Mouse (Mus musculus): ENCODE measurements around the gene Loxl4. TPM values are rescaled to one million over a fixed set of nuclear protein-coding genes. Genes with fewer than 3 reads are reported as not detected.

Loxl4 gene
- total RNA-seq, 2 experiments from 2014 or later, result 1.5 to 3.9 TPM

DNA sequence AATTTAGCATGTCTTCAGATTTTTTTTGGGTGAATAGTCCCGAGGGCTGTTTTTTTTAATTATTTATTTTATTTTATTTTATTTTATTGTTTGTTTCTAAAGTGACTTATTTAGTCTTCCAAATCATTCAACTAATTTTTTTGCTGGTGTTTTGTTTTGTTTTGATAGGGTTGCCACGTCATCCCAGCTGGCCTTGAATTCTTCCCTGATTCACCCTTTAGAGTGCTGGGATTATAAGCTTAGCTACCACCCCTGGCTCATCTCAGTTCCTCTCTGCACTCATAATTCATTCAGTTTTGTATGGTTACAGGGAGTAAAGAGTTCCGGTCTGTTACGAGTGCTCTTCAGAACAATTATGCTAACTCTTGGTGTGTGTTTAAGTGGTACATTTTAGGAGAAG lies 34.0 kb downstream of the Loxl4 start:
- DNase-seq, result no peak
- intact Hi-C loops (cut with DNase I), result no loop called here

GRCm38 (mm10) chr19:42576856-42577255 lies 35.8 kb downstream of the Loxl4 start:
- no peak overlapping the region for H3K27ac ChIP-seq
- DNase-seq, result no peak
- no peak overlapping the region for H3K4me3 ChIP-seq
- intact Hi-C loops (cut with DNase I), result no loop called here
- no peak for TF ChIP-seq CTCF (IDR thresholded peaks at IDR 0.05)

More for the DNA sequence above, 34.0 kb downstream of the Loxl4 start:
- no peak overlapping the region for H3K4me3 ChIP-seq
- TF ChIP-seq CTCF (IDR thresholded peaks at IDR 0.05), result no peak
- H3K27ac ChIP-seq, result no peak overlapping the region

GRCm38 (mm10) chr19:42575317-42575716 lies 37.3 kb downstream of the Loxl4 start:
- no peak for DNase-seq
- intact Hi-C loops (cut with DNase I), result no loop called here
- no peak for TF ChIP-seq CTCF (IDR thresholded peaks at IDR 0.05)
- Histone ChIP-seq H3K27ac (no peak overlapping the region), H3K4me3 (no peak overlapping the region)

- TF ChIP-seq CTCF (IDR thresholded peaks at IDR 0.05), result no peak
- intact Hi-C loops (cut with DNase I), result no loop called here
- Histone ChIP-seq H3K27ac (no peak overlapping the region), H3K4me3 (no peak overlapping the region)
- no peak for DNase-seq
Observed at GRCm38 (mm10) chr19:42571291-42571690, 41.3 kb downstream of the Loxl4 start.

DNA sequence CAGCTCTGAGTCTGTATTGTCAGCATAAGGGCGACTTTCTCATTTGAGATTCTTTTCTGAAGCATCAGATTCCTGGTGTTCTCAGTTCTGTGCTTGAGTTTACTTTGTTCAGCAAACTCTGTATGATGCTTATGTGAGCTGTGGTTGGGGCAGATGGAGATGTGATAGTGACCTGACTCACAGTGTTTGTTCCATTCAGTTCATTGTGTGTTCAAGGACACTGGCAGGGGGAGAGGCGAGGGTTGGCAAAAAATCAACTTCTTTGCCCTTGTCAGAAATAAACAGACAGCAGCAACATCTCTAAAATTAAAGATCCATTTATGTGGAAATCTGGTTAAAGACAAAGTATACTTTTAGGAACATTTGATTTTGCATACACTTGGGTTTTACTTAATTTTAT lies 43.5 kb downstream of the Loxl4 start:
- TF ChIP-seq CTCF (IDR thresholded peaks at IDR 0.05), result no peak
- intact Hi-C loops (cut with DNase I), result no loop called here
- Histone ChIP-seq H3K4me3 (no peak overlapping the region), H3K27ac (no peak overlapping the region)
- DNase-seq, result no peak

DNA sequence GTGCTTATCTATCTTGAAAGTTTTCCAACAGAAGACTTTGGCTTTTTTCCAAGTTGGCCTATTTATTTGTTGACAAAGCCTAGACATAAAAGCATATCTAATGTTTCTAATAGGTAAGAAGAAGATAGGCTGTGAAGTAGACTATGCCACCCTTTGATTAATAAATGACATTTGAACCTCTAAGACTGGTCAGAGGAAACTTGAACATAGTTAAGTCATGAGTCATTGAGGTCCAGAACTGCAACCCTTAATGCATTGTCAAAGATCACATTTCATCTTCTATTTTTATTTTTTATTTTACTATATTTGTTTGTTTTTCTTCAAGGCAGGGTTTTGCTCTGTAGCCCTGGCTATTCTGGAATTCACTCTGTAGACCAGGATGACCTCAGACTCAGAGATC lies 45.6 kb downstream of the Loxl4 start:
- TF ChIP-seq CTCF (IDR thresholded peaks at IDR 0.05), result no peak
- Histone ChIP-seq H3K4me3 (no peak overlapping the region), H3K27ac (no peak overlapping the region)
- intact Hi-C loops (cut with DNase I), result no loop called here
- no peak for DNase-seq

DNA sequence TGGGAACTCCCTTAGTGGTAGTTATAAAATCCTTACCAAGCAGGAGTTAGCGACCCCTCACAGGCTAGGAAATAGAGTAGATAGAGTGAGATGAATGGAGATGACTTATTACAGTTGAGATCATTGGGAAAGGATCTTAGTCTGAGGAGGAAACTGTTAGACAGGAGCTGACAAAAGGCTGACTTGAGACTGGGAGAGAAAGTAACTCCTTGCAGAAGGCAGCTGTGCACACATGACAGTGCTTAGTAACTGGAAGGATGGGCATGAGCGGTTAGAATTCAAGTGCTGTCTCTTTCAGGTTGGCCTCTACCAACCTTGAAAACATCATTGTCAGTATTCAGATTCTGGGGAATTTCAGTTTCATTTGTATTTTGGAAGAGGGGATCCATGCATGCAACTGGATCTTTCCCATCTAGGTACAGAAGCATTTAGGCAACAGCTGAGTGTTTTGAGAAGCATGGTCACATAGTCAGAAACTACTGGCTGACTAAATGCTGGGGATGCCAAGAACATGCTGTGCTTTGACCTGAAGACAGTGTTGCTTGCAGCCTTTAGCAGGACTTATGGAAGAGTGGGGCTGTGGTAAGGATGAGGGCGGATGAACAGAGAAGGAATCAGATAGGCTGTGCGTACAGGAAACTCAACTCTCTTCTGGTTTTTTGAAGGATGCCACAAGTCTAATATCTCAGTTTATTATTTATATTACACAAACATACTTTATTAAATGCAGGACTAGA lies 46.2 kb downstream of the Loxl4 start:
- peak; percentile 35 for DNase-seq
- intact Hi-C loops (cut with DNase I), result no loop called here
- no peak overlapping the region for H3K4me3 ChIP-seq
- no peak for TF ChIP-seq CTCF (IDR thresholded peaks at IDR 0.05)
- H3K27ac ChIP-seq, result no peak overlapping the region; the same call in 1 of the 2 replicates

DNA sequence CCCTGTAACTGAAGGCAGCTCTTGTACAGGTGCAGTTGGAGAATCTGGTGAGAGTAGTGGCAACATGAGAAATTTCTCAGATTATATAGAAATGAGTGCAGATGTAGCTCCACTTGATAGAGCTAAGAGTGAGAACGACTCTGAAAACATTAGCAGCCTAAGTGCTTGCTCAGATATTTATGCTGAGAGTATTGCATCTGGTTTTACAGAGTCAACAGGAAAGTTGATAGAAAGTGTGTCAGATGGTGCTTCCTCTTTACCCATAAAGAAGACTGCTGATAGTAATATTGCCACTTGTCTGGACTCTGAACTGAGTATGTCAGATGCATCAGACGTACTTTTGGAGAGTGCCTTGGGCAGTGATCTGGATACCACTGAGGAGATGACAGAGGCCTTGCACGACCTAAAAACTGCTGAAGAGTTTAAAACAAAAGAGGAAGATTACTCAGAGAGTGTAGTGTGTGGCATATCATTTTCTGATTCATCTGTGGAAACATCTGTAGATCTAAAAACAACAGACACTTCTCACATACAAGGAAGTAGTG lies 48.8 kb downstream of the Loxl4 start:
- no peak overlapping the region for H3K4me3 ChIP-seq
- no peak for TF ChIP-seq CTCF (IDR thresholded peaks at IDR 0.05)
- no peak for DNase-seq
- H3K27ac ChIP-seq, result no peak overlapping the region
- intact Hi-C loops (cut with DNase I), result loop anchor here (5.0 kb wide), 1 partner anchor 41 kb away; no protein-coding TSS in a partner anchor

- TF ChIP-seq CTCF (IDR thresholded peaks at IDR 0.05), result no peak
- H3K27ac ChIP-seq, result peak overlapping the region; percentile 16; the same call in 1 of the 2 replicates
- intact Hi-C loops (cut with DNase I), result loop anchor here (5.0 kb wide), 1 partner anchor 41 kb away; no protein-coding TSS in a partner anchor
- no peak overlapping the region for H3K4me3 ChIP-seq
- no peak for DNase-seq
Observed at GRCm38 (mm10) chr19:42562981-42563380, 49.6 kb downstream of the Loxl4 start.

DNA sequence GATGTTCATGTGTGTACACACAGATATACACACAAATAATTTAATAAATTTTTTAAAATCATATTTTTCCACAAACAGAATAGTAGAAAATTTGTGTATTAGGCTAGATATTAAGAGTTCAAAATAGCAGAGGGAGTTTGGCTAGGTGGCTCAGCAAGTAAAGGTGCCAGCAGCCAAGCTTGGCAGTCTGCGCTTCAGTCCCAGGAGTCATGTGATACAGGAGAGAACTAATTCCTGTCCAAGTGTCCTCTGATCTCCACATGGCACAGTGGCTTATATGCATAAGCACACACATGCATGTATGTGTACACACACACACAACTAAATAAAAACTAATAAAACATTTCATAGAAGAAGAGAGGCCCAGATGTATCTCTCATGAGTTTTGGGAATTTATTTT lies 50.6 kb downstream of the Loxl4 start:
- H3K27ac ChIP-seq, result no peak overlapping the region; the same call in 1 of the 2 replicates
- no peak for TF ChIP-seq CTCF (IDR thresholded peaks at IDR 0.05)
- peak; percentile 68 for DNase-seq
- no peak overlapping the region for H3K4me3 ChIP-seq
- intact Hi-C loops (cut with DNase I), result loop anchor here (5.0 kb wide), 1 partner anchor 40 kb away; no protein-coding TSS in a partner anchor

DNA sequence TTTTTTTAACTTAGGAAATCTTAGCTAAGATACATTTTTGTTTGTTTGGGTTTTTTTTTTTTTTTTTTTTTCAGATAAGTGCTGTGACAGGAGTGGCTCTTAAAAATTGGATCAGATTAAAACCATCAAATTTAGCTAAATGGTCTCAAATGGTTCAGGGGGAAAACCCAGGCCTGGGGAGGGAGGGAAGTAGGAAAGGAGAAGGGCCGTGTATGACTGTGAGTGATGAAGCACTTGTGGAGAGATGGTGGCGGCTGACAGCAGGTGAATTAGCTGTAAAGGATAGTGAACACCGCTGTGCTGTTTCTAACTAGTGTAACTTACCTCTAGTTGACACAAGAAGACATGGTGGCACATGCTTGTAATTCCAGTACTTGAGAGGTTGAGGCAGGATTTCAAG lies 53.9 kb downstream of the Loxl4 start:
- TF ChIP-seq CTCF (IDR thresholded peaks at IDR 0.05), result no peak
- H3K4me3 ChIP-seq, result no peak overlapping the region
- intact Hi-C loops (cut with DNase I), result no loop called here
- DNase-seq, result no peak
- no peak overlapping the region for H3K27ac ChIP-seq

Other genes starting within 250 kb of the Loxl4 start
- gene Crtac1, start 181.0 kb downstream of the Loxl4 start, total RNA-seq (2021), result under 1 TPM in 1 of 2 experiments, not detected in 1; 0.17 TPM
- 10 to 100 TPM; 13.4 to 20.7 TPM for gene R3hcc1l, start 94.1 kb downstream of the Loxl4 start, total RNA-seq (2021)
- 1 to 10 TPM in 1 of 2 experiments, under 1 TPM in 1; 0.48 to 1.4 TPM for gene Pyroxd2, start 140.0 kb upstream of the Loxl4 start, total RNA-seq (2021)
- gene Hps1, start 167.2 kb upstream of the Loxl4 start, total RNA-seq (2021), result under 1 TPM; 0.50 to 0.59 TPM

All from gastrocnemius, adult 2 months (tissue).